Mouse (Mus musculus): ENCODE measurements around the gene Cobll1. TPM values are rescaled to one million over a fixed set of nuclear protein-coding genes. Genes with fewer than 3 reads are reported as not detected.

Cobll1 gene
- polyA plus RNA-seq, 1 experiment from 2014 or later = 3.1 TPM

GRCm38 (mm10) chr2:65228426-65228825 lies 10.8 kb downstream of the Cobll1 start:
- Histone ChIP-seq H3K4me3 (no peak overlapping the region), H3K4me1 (replicated peaks) (no peaks in the 10 kb centered on the region), H3K27me3 (no peaks in the 10 kb centered on the region), H3K27ac (replicated peaks) (no peak overlapping the region), H3K9me3 (no peaks in the 10 kb centered on the region), H3K4me2 (no peak overlapping the region), H3K9ac (no peak overlapping the region), H3K36me3 (no peaks in the 10 kb centered on the region)
- no peak for ATAC-seq (ENCODE audit: low read depth)
- 83% methylated on average over 7 of the region's 7 CpGs for WGBS

- no peak overlapping the region for H3K4me3 ChIP-seq
- H3K9me3 ChIP-seq = no peaks in the 10 kb centered on the region
- H3K27ac ChIP-seq (replicated peaks) = no peak overlapping the region
- no peaks in the 10 kb centered on the region for H3K4me1 ChIP-seq (replicated peaks)
- 78% methylated on average over 2 of the region's 2 CpGs for WGBS
- H3K36me3 ChIP-seq = no peaks in the 10 kb centered on the region
- no peak overlapping the region for H3K4me2 ChIP-seq
- ATAC-seq (ENCODE audit: low read depth) = no peak
- H3K27me3 ChIP-seq = no peaks in the 10 kb centered on the region
- no peak overlapping the region for H3K9ac ChIP-seq
Measured at GRCm38 (mm10) chr2:65227898-65228290, 11.3 kb downstream of the Cobll1 start.

- Histone ChIP-seq H3K9ac (no peak overlapping the region), H3K4me1 (replicated peaks) (no peaks in the 10 kb centered on the region), H3K4me3 (no peak overlapping the region), H3K9me3 (no peaks in the 10 kb centered on the region), H3K27me3 (no peaks in the 10 kb centered on the region), H3K27ac (replicated peaks) (no peak overlapping the region), H3K4me2 (no peak overlapping the region), H3K36me3 (no peaks in the 10 kb centered on the region)
- 89% methylated on average over 6 of the region's 6 CpGs for WGBS
- no peak for ATAC-seq (ENCODE audit: low read depth)
Measured at GRCm38 (mm10) chr2:65227154-65227897, 11.9 kb downstream of the Cobll1 start.

- H3K36me3 ChIP-seq = no peaks in the 10 kb centered on the region
- no peak overlapping the region for H3K4me2 ChIP-seq
- H3K9ac ChIP-seq = no peak overlapping the region
- H3K4me3 ChIP-seq = no peak overlapping the region
- ATAC-seq (ENCODE audit: low read depth) = no peak
- H3K27me3 ChIP-seq = no peaks in the 10 kb centered on the region
- no peaks in the 10 kb centered on the region for H3K9me3 ChIP-seq
- WGBS = 89% methylated on average over 4 of the region's 4 CpGs
- no peak overlapping the region for H3K27ac ChIP-seq (replicated peaks)
- H3K4me1 ChIP-seq (replicated peaks) = no peaks in the 10 kb centered on the region
Measured at GRCm38 (mm10) chr2:65226494-65226893, 12.7 kb downstream of the Cobll1 start.

GRCm38 (mm10) chr2:65223956-65224735 lies 15.1 kb downstream of the Cobll1 start:
- Histone ChIP-seq H3K27me3 (no peaks in the 10 kb centered on the region), H3K27ac (replicated peaks) (no peak overlapping the region), H3K9me3 (no peaks in the 10 kb centered on the region), H3K4me2 (no peak overlapping the region), H3K4me1 (replicated peaks) (no peaks in the 10 kb centered on the region), H3K4me3 (no peak overlapping the region), H3K36me3 (no peaks in the 10 kb centered on the region), H3K9ac (no peak overlapping the region)
- ATAC-seq (ENCODE audit: low read depth) = no peak
- 78% methylated on average over 12 of the region's 12 CpGs for WGBS

GRCm38 (mm10) chr2:65223012-65223411 lies 16.2 kb downstream of the Cobll1 start:
- Histone ChIP-seq H3K4me2 (no peak overlapping the region), H3K27ac (replicated peaks) (no peak overlapping the region), H3K9me3 (no peaks in the 10 kb centered on the region), H3K4me3 (no peak overlapping the region), H3K36me3 (no peaks in the 10 kb centered on the region), H3K9ac (no peak overlapping the region), H3K4me1 (replicated peaks) (no peaks in the 10 kb centered on the region), H3K27me3 (no peaks in the 10 kb centered on the region)
- 87% methylated on average over 8 of the region's 8 CpGs for WGBS
- ATAC-seq (ENCODE audit: low read depth) = no peak

- no peak overlapping the region for H3K4me2 ChIP-seq
- H3K4me1 ChIP-seq (replicated peaks) = no peaks in the 10 kb centered on the region
- H3K4me3 ChIP-seq = no peak overlapping the region
- no peak overlapping the region for H3K9ac ChIP-seq
- H3K9me3 ChIP-seq = no peaks in the 10 kb centered on the region
- WGBS = 87% methylated on average over 2 of the region's 2 CpGs
- no peaks in the 10 kb centered on the region for H3K27me3 ChIP-seq
- ATAC-seq (ENCODE audit: low read depth) = no peak
- no peak overlapping the region for H3K27ac ChIP-seq (replicated peaks)
- H3K36me3 ChIP-seq = no peaks in the 10 kb centered on the region
Measured at GRCm38 (mm10) chr2:65221646-65222045, 17.6 kb downstream of the Cobll1 start.

- 86% methylated on average over 1 of the region's 1 CpGs for WGBS
- Histone ChIP-seq H3K4me2 (no peak overlapping the region), H3K4me3 (no peak overlapping the region), H3K27ac (replicated peaks) (no peak overlapping the region), H3K9ac (no peak overlapping the region), H3K9me3 (no peaks in the 10 kb centered on the region), H3K4me1 (replicated peaks) (no peaks in the 10 kb centered on the region), H3K27me3 (no peaks in the 10 kb centered on the region), H3K36me3 (no peaks in the 10 kb centered on the region)
- no peak for ATAC-seq (ENCODE audit: low read depth)
Measured at GRCm38 (mm10) chr2:65220563-65220962, 18.6 kb downstream of the Cobll1 start.

- H3K9ac ChIP-seq = no peak overlapping the region
- ATAC-seq (ENCODE audit: low read depth) = no peak
- WGBS = 89% methylated on average over 11 of the region's 11 CpGs
- H3K4me1 ChIP-seq (replicated peaks) = no peaks in the 10 kb centered on the region
- no peaks in the 10 kb centered on the region for H3K36me3 ChIP-seq
- H3K27me3 ChIP-seq = no peaks in the 10 kb centered on the region
- H3K4me2 ChIP-seq = no peak overlapping the region
- no peaks in the 10 kb centered on the region for H3K9me3 ChIP-seq
- H3K4me3 ChIP-seq = no peak overlapping the region
- H3K27ac ChIP-seq (replicated peaks) = no peak overlapping the region
Measured at GRCm38 (mm10) chr2:65219375-65220135, 19.6 kb downstream of the Cobll1 start.

- WGBS = 77% methylated on average over 9 of the region's 9 CpGs
- Histone ChIP-seq H3K27me3 (no peaks in the 10 kb centered on the region), H3K4me3 (no peak overlapping the region), H3K36me3 (no peaks in the 10 kb centered on the region), H3K9ac (no peak overlapping the region), H3K4me1 (replicated peaks) (no peaks in the 10 kb centered on the region), H3K4me2 (no peak overlapping the region), H3K9me3 (no peaks in the 10 kb centered on the region), H3K27ac (replicated peaks) (no peak overlapping the region)
- no peak for ATAC-seq (ENCODE audit: low read depth)
Measured at GRCm38 (mm10) chr2:65218318-65218717, 20.9 kb downstream of the Cobll1 start.

GRCm38 (mm10) chr2:65217677-65218076 lies 21.5 kb downstream of the Cobll1 start:
- 93% methylated on average over 6 of the region's 6 CpGs for WGBS
- Histone ChIP-seq H3K27ac (replicated peaks) (no peak overlapping the region), H3K9me3 (no peaks in the 10 kb centered on the region), H3K9ac (no peak overlapping the region), H3K4me1 (replicated peaks) (no peaks in the 10 kb centered on the region), H3K36me3 (no peaks in the 10 kb centered on the region), H3K4me2 (no peak overlapping the region), H3K27me3 (no peaks in the 10 kb centered on the region), H3K4me3 (no peak overlapping the region)
- no peak for ATAC-seq (ENCODE audit: low read depth)

GRCm38 (mm10) chr2:65216163-65216562 lies 23.0 kb downstream of the Cobll1 start:
- Histone ChIP-seq H3K4me1 (replicated peaks) (no peaks in the 10 kb centered on the region), H3K9me3 (no peaks in the 10 kb centered on the region), H3K27ac (replicated peaks) (no peak overlapping the region), H3K9ac (no peak overlapping the region), H3K4me3 (no peak overlapping the region), H3K4me2 (no peak overlapping the region), H3K36me3 (no peaks in the 10 kb centered on the region), H3K27me3 (no peaks in the 10 kb centered on the region)
- ATAC-seq (ENCODE audit: low read depth) = no peak
